Mouse (Mus musculus): ENCODE measurements at regions not wholly inside any gene's neighbourhood (a gene's known extent, or its start where the extent isn't known, plus 50 kb on each side); places are given as distances from the start of the nearest gene placed in this dataset.

- no peak for TF ChIP-seq GATA1 (IDR thresholded peaks at IDR 0.05; ENCODE audit: borderline replicate concordance, low read length)
- no peak for TF ChIP-seq FLI1 (IDR thresholded peaks at IDR 0.05; ENCODE audit: low read length)
Observed at GRCm38 (mm10) chr14:47820571-47821143, 172.4 kb downstream of the Ktn1 start.
